Mouse (Mus musculus) frontal cortex, postnatal 36 days (tissue): ENCODE data around the gene Myrip.
"Not testable (repeated sequence)": the region's sequence is repeated elsewhere in the genome, so short reads cannot be mapped to it uniquely, and the experiment has no call there.

ENCODE experiments used
- DNase-seq, 2 experiments: peaks; one replicate each; pipeline ENCODE4 v3.0.0; 2022; ENCODE audit warnings: low spot score in 2 of 2

Myrip gene

GRCm38 (mm10) chr9:120301213-120301612 is at the start of gene Myrip:
Gene Myrip, plus strand, starts transcription at chr9:120301513.
- DNase-seq = not testable (repeated sequence)

DNA sequence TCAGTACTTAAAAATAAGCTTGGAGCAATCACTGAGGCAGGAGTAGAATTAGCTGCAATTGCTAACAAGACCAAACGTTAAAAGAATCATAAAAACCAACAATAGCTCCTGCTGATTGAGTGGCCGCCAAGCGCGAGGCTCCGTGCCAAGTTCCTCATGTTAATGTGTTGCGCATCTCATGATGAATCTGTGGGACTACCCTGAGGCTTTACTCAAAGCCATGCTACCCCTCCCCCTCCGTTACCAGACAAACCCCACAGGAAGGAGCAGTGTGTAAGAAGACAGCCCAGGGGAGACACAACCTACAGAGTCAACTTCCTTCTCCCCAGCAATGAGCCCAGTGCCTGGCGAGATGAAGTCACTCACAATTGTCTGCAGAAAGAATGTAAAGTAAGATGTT is 41.5 kb upstream of the Myrip start:
- DNase-seq = peak in 1 of 2 experiments; percentile 36

- peak; percentile 57 to 73 for DNase-seq
These were observed 37.3 kb upstream of the Myrip start for GRCm38 (mm10) chr9:120263994-120264393.

DNA sequence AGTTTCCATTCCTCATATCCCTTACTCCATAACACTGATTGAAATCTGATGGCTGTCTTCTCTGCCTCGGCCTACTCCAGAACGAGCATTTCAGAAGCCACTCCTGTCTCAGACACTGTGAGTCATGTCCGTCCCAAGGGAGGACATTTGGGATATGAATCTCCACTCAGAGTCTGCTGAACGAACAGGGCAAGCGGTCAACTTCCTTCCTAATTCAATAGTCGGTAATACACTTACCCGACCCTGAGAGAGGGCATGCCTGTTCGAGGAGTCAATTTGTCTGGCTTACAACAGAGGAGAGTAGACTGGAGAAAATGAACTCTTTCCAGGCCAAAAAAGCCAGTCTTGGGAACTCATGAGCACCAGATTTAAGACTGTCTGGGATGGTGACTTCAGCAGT is 28.2 kb upstream of the Myrip start:
- DNase-seq = no peak

DNA sequence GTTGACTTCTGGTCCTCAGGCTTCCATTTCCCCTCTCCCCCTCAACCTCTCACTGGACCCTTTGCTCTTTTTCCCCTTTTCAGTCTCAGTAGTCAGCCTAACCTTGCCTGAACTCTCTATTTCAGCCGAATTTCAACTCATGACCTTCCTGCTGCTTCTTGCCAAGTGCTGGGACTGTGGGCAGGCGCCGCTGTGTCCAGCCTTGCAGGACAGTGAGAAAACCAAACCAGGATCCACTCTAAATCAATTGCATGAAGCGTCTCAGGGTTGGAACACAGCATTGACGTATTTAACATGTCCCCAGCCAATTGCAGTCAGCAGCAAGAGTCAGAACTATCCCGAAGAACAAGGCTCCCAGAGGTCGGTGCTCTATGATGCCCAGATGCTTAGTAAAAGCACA is 26.1 kb upstream of the Myrip start:
- no peak for DNase-seq

DNA sequence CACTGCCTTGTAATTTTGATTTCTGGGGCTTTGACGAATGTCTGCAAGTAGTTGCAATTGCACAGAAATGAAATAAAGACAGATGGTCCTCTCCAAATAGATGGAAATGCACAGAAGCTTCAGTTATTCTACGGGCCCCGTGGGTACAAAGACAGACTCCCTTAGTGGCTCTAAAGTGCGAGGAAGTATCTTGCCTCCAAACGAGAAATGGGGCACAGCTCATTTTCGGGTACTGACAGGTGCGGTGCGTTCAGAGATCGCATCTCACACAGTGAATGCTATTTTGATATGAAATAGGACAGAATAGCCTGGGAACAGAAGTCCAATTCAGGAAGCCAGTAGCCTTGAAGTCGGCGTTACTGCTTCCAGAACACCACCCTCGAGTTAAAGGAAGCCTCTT is 20.2 kb upstream of the Myrip start:
- DNase-seq = peak; percentile 45 to 78

DNA sequence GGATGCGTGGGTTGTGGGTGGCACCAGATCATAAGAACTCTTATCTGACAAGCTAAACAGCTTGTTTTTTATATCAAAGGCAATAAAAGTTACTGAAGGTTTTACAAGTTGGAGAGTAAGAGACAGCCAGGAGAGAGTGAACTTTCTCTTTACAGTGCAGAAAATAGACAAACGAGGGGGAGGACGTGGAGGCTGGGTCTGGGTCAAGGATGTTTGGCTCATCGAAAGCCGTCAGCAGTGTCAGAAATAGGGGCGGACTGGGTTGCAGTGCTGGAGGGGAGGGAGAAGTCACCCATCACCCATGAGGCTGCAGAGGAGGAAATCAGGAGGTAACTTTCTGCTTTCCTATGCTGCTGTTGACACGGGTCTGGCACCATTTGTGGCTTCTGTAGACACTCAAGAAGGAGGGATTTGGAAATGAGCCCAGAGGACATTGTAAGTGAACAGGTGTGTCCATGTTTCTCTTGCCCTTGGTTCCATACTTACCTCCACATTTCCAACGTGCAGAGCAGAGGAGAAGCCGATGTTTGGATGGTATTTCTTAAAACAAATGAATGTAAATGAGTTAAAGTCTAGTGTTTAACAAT is 18.8 kb upstream of the Myrip start:
- DNase-seq = no peak

DNA sequence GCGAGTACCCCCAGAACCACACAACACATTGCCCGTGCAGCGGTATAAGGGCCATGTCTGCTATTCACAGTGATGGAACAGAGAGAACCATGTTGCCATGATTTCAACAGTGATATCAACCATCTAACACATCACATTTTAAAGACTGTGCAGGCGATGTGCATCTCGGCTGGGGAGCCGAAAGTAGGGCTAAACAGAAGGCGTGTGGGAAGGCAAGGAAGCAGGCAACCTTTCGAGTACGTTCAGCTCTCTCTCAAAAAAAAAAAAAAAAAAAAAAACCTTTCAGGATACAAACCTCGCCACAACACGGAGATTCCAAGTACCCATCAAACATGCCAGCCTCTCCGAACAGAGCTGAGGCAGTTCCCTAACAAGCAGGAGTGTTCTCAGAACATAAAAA is 17.8 kb upstream of the Myrip start:
- peak; percentile 54 to 73 for DNase-seq

- no peak for DNase-seq
These were observed 13.3 kb upstream of the Myrip start for GRCm38 (mm10) chr9:120288011-120288410.

DNA sequence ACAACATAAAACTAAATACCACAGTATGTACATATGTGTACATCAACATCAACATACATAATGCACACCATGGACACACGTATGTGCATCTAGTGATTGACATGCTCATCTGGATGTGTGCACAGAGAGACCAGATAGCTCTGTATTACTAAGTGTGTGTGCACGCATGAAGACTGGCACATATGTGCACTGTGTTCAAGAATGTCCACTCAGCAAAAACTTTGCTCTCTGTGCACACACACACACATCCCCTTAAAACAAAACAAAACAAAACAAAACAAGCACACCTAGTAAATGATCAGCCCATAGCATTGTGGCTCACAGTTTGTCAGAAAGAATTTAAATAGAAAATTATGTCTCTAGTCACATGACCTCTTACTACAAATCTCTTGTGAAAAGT is 10.9 kb upstream of the Myrip start:
- no peak for DNase-seq

DNA sequence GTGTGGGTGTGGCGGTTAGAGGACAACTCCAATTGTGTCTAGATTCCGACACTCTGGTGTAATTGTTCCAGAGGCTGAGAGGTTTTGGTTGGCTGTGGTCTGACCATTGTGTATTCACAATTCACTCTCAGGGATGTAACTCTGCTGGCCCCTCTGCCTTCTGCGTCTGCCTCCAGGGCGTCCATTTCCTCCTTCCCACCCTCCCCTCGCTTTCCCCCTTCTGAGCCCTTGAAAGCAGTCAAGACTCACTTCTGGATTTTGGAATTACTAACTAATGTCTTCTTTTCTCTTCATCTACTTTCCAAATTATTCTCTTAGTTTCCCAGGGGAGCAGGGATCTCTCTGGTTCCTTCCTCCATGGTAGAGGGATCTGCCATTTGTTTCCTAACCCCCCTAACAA is 8.8 kb upstream of the Myrip start:
- no peak for DNase-seq

GRCm38 (mm10) chr9:120295527-120295926 is 5.8 kb upstream of the Myrip start:
- no peak for DNase-seq

- no peak for DNase-seq
These were observed 4.4 kb upstream of the Myrip start for GRCm38 (mm10) chr9:120296938-120297337.

DNA sequence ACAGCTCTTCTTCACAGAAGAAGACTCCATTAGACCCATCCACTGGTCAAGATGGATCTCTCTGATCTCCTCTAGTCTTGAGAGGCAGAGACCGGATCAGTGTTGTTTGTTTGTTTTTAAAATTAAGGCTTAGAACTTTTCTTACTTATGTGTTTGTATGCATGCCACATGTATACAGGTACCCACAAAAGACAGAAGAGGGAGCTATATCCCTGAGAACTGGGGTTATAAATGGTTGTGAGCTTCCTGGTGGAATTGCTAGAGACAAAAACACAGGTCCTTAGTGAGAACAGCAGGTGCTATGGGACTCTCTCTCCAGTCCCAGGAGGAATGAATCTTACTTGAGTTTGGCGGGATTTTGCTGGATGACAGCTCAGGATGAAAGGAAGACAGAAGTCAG is 1.9 kb upstream of the Myrip start:
- DNase-seq = no peak

DNA sequence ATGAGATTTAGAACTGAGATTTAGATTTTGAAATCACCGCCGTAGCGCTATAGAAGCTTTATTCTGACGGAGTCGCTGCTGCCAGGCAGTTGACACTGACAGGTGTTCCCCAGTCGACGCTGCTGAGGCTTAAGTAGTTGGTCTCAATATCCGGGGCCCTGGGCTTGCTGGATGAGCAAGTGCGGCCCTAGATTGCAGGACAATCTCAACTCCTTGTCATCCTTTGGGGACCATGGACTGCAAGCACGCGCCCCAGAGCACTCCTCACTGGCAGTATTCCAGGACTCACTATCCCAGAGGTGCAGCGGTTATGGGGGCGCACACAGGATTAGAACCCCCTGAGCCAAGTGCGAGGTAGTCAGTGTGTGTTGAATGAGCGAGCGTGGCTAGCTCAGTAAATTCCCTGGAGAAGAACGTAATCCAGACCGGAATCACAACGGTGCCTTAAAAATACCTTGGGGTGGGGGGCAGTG is 1.7 kb downstream of the Myrip start:
- no peak for DNase-seq

DNA sequence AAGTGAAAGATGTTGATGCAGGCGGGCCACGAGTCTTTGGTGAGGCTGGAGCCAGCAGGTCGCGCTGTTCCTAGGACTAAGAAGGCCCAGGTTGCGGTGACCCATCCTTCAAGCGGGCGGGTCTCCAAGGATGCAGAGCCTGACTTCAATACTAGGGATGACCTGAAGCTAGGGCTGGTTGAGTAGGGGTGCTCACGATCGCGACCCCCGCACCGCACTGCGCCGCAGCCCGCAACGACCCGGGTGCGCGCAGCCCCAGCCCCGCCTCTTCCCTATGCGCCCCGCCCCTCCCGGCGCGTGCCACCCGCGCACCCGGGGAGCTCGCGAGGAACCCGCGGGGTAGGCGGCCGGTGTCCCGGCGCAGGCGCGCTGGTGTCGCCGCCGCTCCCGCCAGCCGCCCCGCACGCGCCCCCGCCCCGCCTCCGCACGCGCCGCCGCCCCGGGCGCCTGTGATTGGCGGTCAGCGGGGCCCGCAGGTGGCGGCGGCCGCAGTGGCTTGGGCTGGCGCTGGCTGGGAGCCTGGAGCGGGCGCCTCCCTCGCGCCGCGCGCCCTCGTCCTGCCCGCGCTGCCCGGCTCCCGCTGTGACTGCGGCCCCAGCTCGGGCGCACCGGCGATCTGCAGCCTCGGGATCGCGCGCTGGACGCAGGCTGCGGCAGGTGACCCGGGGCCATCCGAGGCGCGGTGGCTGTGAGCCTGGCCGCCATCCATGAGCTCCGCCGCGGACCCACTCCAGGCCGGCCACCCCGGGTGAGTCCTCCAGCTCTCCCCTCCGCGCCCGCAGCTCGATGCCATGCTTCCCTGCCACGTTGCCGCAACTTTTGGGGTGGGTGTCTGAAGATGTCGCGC is 2.4 kb downstream of the Myrip start:
- DNase-seq = peak; percentile 75 to 79

DNA sequence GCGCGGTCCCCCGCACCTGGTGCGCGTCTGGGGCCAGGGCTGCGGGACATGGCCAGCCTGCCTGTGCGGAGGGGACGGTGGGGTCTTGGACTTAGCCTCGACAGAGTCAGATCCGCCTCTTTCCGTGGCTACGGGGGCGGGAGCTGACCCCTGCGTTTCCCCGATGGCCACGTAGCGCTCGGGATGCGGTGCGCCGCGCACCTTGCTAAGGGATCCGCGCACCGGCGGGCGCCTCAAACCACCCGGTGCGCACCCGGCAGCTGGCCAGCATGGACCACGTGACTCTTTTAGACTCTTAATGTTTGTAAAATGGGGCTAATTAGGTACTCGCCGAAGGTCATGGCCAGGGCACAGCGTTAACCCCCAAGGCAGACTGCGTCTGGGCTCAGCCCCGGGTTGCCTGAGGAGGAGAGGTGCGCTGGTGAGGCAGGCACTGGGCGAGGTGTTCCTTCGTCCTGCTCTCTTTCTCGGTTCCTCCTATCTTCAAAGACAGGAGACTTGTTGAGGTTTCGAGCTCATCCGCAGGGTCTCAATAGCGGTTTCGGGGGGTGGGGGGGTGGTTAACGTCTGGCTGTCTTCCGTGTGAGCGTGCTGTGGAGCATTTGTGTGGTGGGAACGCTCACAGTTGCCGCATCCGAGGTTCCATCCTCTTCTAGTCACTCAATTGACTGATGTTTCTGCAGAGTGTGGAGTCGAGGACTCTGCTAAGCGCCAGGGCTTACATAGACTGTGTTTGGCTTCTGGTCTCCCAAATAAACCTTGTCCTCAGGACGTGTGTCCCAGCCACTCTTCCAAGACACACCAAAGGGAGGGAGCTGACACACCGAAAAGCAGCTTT is 3.2 kb downstream of the Myrip start:
- peak; percentile 44 to 60 for DNase-seq

DNA sequence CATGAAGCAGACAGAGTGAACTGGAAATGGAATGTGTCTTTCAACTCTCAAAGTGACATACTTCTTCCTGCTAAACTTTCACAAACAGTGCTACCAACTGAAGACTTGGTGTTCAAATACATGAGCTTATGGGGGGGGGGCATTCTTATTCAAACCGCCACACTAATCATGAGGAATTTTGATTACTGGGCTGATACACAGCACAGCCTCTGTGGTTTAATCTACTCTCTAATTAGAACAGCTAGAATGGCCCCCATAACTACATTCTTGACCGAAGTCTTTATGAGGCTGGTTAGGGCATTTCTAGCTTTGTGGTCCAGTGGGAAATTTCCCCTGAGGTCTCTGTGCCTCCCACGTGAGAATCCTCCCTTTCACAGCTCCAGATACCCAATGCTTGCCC is 13.9 kb downstream of the Myrip start:
- DNase-seq = no peak

GRCm38 (mm10) chr9:120319099-120319498 is 17.8 kb downstream of the Myrip start:
- DNase-seq = no peak

DNA sequence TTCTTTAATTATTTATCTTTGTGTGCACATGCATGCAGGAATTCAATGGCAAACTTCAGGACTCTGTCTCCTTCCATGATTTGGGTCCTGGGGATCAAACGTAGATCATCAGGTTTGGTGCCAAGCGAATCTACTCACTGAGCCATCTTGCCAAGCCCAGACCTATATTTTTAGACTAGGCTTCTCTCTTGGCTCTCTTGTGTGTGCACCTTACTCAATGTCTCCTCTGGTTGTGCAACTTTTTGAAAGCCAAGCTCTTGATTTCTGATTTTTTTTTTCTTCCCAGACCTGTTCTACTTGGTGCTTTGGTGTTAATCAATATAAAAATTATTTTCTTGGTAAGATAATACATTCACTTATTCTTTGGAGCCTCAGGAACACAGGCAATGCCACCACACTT is 19.3 kb downstream of the Myrip start:
- no peak for DNase-seq

DNA sequence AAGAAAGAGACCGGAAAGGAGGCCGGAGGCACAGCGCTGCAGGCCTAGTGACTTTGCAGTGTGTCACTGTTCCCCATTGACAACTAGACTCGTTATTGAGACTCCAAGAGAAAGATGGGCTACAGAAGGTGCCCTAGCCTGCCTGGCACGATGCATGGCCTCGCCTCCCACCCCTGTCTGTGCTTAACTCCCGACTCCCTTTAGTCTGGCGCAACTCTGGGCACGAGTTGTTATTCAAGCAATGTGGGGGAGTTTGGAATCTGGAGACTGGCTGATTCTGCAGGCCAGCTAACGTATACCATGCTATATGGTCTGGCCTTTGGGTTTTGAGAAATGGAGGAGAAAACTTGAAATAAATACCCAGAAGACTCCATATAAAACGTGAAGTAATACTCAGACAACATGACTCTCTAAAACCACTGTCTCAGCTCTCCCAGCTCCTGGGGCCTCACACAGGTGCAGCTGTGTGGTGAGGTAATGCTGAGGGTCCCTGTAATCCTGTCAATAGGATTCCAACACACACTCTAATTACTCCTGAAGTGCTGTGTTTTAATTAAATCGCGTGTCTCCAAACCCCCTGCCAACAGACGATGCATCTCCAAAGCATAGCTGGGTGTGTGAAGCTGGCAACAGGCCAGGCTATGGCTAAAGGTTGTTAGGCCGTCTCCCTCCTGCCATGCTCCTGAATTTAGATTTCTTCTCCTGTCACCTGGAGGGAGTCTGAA is 21.6 kb downstream of the Myrip start:
- peak; percentile 35 to 39 for DNase-seq

DNA sequence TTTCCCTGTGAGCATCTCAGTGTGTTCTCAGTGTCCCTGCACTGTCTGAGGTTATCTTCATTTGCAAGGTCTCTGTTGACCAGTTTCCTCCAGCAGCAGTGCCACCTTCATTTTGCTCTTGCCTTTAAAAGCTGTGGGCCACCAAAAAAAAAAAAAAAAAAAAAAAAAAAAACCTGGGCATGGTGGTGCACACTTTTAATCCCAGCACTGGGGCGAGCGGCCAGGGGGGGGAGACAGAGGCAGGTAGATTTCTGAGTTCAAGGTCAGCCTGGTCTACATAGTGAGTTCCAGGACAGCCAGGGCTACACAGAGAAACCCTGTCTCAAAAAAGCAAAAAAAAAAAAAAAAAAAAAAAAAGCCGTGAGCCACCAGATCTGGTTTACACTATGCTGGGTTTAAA is 29.7 kb downstream of the Myrip start:
- DNase-seq = not testable (repeated sequence)
